Mouse (Mus musculus) spleen, adult 2 months (tissue): ENCODE results near the gene Psenen. TPM values are rescaled to one million over a fixed set of nuclear protein-coding genes. Genes with fewer than 3 reads are reported as not detected.

Experiments
- DNase-seq, 2 experiments: peaks; one replicate each; pipeline versions ENCODE4 v3.0.0 to v3.0.0-alpha.2; 2012 to 2021; ENCODE audit warnings: low spot score in 2 of 2, low read depth in 1 of 2
- H3K27ac ChIP-seq: fragments of 200-500 bp; 2 replicates; pipeline ENCODE4 v1.5.1; 2012; ENCODE audit warnings: low read length, inconsistent platforms; ENCODE audit not compliant: insufficient read depth
- H3K27me3 ChIP-seq: fragments of 200-500 bp; 2 replicates; pipeline ENCODE4 v1.6.1; 2012; ENCODE audit warnings: mild to moderate bottlenecking, moderate library complexity, low read length, inconsistent platforms; ENCODE audit not compliant: control insufficient read depth, insufficient read depth
- H3K36me3 ChIP-seq: fragments of 200-500 bp; 2 replicates; pipeline ENCODE4 v1.6.1; 2012; ENCODE audit warnings: mild to moderate bottlenecking, low read length, inconsistent platforms; ENCODE audit not compliant: control insufficient read depth, insufficient read depth
- H3K4me1 ChIP-seq: fragments of 200-500 bp; 2 replicates; pipeline ENCODE4 v1.6.1; 2011; ENCODE audit warnings: inconsistent platforms; ENCODE audit not compliant: control insufficient read depth, insufficient read depth, insufficient read length
- H3K4me3 ChIP-seq: fragments of 200-500 bp; 2 replicates; pipeline ENCODE4 v1.5.1; 2011; ENCODE audit warnings: mild to moderate bottlenecking, inconsistent platforms; ENCODE audit not compliant: insufficient read depth, insufficient read length; ENCODE audit errors: extremely low read depth
- CTCF ChIP-seq: fragments of 200-500 bp; IDR thresholded peaks from 2 replicates; pipeline ENCODE4 v1.5.1; 2011; ENCODE audit warnings: mild to moderate bottlenecking, inconsistent platforms; ENCODE audit not compliant: insufficient read depth, insufficient read length, insufficient replicate concordance; ENCODE audit errors: extremely low read depth
- POLR2A ChIP-seq: fragments of 200-500 bp; IDR thresholded peaks from 2 replicates; pipeline ENCODE4 v1.6.1; 2011; ENCODE audit warnings: low read depth, low read length, inconsistent platforms
- WGBS: fragments of 180-500 bp; shearing (Covaris S2); methylation state at CpG from one replicate; pipeline ENCODE4 v1.1.7; 2018; 5-methylcytosine and 5-hydroxymethylcytosine counted together
- polyA plus RNA-seq: library from polyadenylated mRNA; depleted of rRNA; stranded (reverse); fragments of >200 nt; gene quantifications from 2 replicates; pipeline ENCODE4 v1.2.3, GENCODE M21; 2012; rRNA removed

Psenen gene
- polyA plus RNA-seq, 1 experiment, result 85.2 TPM

GRCm38 (mm10) chr7:30518325-30518724 lies 45.1 kb downstream of the Psenen start:
- Histone ChIP-seq H3K4me3 (no peak overlapping the region), H3K27me3 (no peaks in the 10 kb centered on the region), H3K4me1 (no peaks in the 10 kb centered on the region), H3K27ac (no peak overlapping the region), H3K36me3 (no peaks in the 10 kb centered on the region)
- DNase-seq, result no peak
- TF ChIP-seq CTCF, result no peak
- no peak for TF ChIP-seq POLR2A
- 53% methylated on average over 8 of the region's 8 CpGs for WGBS

- no peak for TF ChIP-seq CTCF
- no peak for TF ChIP-seq POLR2A
- WGBS, result 76% methylated on average over 24 of the region's 24 CpGs
- DNase-seq, result no peak
- H3K4me3 ChIP-seq, result no peak overlapping the region
- H3K4me1 ChIP-seq, result no peaks in the 10 kb centered on the region
- no peak overlapping the region for H3K27ac ChIP-seq
- no peaks in the 10 kb centered on the region for H3K27me3 ChIP-seq
- no peaks in the 10 kb centered on the region for H3K36me3 ChIP-seq
Observed at GRCm38 (mm10) chr7:30515003-30515760, 48.2 kb downstream of the Psenen start.

Other genes with a start within 250 kb of the Psenen start
- 14.7 and 21.1 TPM in 2 replicates for gene Syne4, start 248.8 kb downstream of the Psenen start, polyA plus RNA-seq
- 0.58 and 0.89 TPM in 2 replicates for gene E130208F15Rik, start 241.9 kb downstream of the Psenen start, polyA plus RNA-seq
- 13.4 and 25.8 TPM in 2 replicates for gene Sdhaf1, start 239.7 kb downstream of the Psenen start, polyA plus RNA-seq
- gene Lrfn3, start 200.9 kb downstream of the Psenen start, polyA plus RNA-seq, result 2.7 and 3.2 TPM in 2 replicates
- 569 and 738 TPM in 2 replicates for gene Tyrobp, start 149.9 kb downstream of the Psenen start, polyA plus RNA-seq
- gene Hcst, start 143.8 kb downstream of the Psenen start, polyA plus RNA-seq, result 178 and 278 TPM in 2 replicates
- gene Nfkbid, start 141.9 kb downstream of the Psenen start, polyA plus RNA-seq, result 55.1 and 70.8 TPM in 2 replicates
- 1.9 and 2.3 TPM in 2 replicates for gene Aplp1, start 118.1 kb downstream of the Psenen start, polyA plus RNA-seq
- gene Kirrel2, start 105.9 kb downstream of the Psenen start, polyA plus RNA-seq, result 0.14 and 0.49 TPM in 2 replicates
- gene Nphs1, start 105.3 kb downstream of the Psenen start, polyA plus RNA-seq, result 1.8 and 2.4 TPM in 2 replicates
- gene Prodh2, start 70.0 kb downstream of the Psenen start, polyA plus RNA-seq, result 0.04 TPM in 1 of 2 replicates, not detected in the other
- gene Arhgap33, start 28.6 kb downstream of the Psenen start, polyA plus RNA-seq, result 18.4 and 26.5 TPM in 2 replicates
- gene Hspb6, start 11.4 kb downstream of the Psenen start, polyA plus RNA-seq, result 10.7 and 12.1 TPM in 2 replicates
- gene Proser3, start 11.3 kb downstream of the Psenen start, polyA plus RNA-seq, result 8.5 and 10.8 TPM in 2 replicates
- 34.9 and 36.4 TPM in 2 replicates for gene Lin37, start 3.8 kb downstream of the Psenen start, polyA plus RNA-seq
- 31.6 and 36.5 TPM in 2 replicates for gene U2af1l4, start 326 bp downstream of the Psenen start, polyA plus RNA-seq
- 3.1 and 4.4 TPM in 2 replicates for gene Gm49396, start 283 bp downstream of the Psenen start, polyA plus RNA-seq
- 17.0 and 19.0 TPM in 2 replicates for gene Igflr1, start 1.8 kb upstream of the Psenen start, polyA plus RNA-seq
- 59.7 and 71.7 TPM in 2 replicates for gene Kmt2b, start 25.1 kb upstream of the Psenen start, polyA plus RNA-seq
- 10.2 and 10.3 TPM in 2 replicates for gene Zbtb32, start 35.3 kb upstream of the Psenen start, polyA plus RNA-seq
- gene Upk1a, start 49.2 kb upstream of the Psenen start, polyA plus RNA-seq, result 0.88 and 1.2 TPM in 2 replicates
- 116 and 120 TPM in 2 replicates for gene Cox6b1, start 62.5 kb upstream of the Psenen start, polyA plus RNA-seq
- not detected in 2 replicates for gene Etv2, start 72.2 kb upstream of the Psenen start, polyA plus RNA-seq
- 56.5 and 74.5 TPM in 2 replicates for gene Rbm42, start 86.7 kb upstream of the Psenen start, polyA plus RNA-seq
- 13.3 and 18.5 TPM in 2 replicates for gene Haus5, start 101.4 kb upstream of the Psenen start, polyA plus RNA-seq
- not detected in 2 replicates for gene Pmis2, start 108.0 kb upstream of the Psenen start, polyA plus RNA-seq
- gene 2200002J24Rik, start 135.3 kb upstream of the Psenen start, polyA plus RNA-seq, result 0.41 and 0.63 TPM in 2 replicates
- 0.90 and 1.0 TPM in 2 replicates for gene Atp4a, start 148.6 kb upstream of the Psenen start, polyA plus RNA-seq
- gene Tmem147, start 165.9 kb upstream of the Psenen start, polyA plus RNA-seq, result 103 and 107 TPM in 2 replicates
- gene Gapdhs, start 180.1 kb upstream of the Psenen start, polyA plus RNA-seq, result 0.12 TPM in 1 of 2 replicates, not detected in the other
- 0.47 and 0.97 TPM in 2 replicates for gene Sbsn, start 187.8 kb upstream of the Psenen start, polyA plus RNA-seq
- gene Dmkn, start 200.1 kb upstream of the Psenen start, polyA plus RNA-seq, result 1.1 and 1.5 TPM in 2 replicates
- gene Krtdap, start 224.3 kb upstream of the Psenen start, polyA plus RNA-seq, result not detected in 2 replicates